Mouse (Mus musculus): Measurements from ENCODE around the gene Rbp2. TPM values are rescaled to one million over a fixed set of nuclear protein-coding genes. Genes with fewer than 3 reads are reported as not detected.

Gene Rbp2
- total RNA-seq (2022): not detected

GRCm38 (mm10) chr9:98485815-98486214 lies at the start of gene Rbp2:
Gene Rbp2, plus strand, starts transcription at chr9:98486115.
- DNase-seq (ENCODE audit: low spot score in 2 of 2): no peak

GRCm38 (mm10) chr9:98437819-98438218 lies 48.1 kb upstream of the Rbp2 start:
- no peak for DNase-seq (ENCODE audit: low spot score in 2 of 2)

- no peak for DNase-seq (ENCODE audit: low spot score in 2 of 2)
Observed at GRCm38 (mm10) chr9:98439091-98439490, 46.8 kb upstream of the Rbp2 start.

GRCm38 (mm10) chr9:98442638-98443037 lies 43.3 kb upstream of the Rbp2 start:
- DNase-seq (ENCODE audit: low spot score in 2 of 2): no peak

GRCm38 (mm10) chr9:98445359-98446149 lies 40.4 kb upstream of the Rbp2 start:
- no peak for DNase-seq (ENCODE audit: low spot score in 2 of 2)

- DNase-seq (ENCODE audit: low spot score in 2 of 2): no peak
Observed at GRCm38 (mm10) chr9:98450976-98451375, 34.9 kb upstream of the Rbp2 start.

GRCm38 (mm10) chr9:98466709-98467108 lies 19.2 kb upstream of the Rbp2 start:
- no peak for DNase-seq (ENCODE audit: low spot score in 2 of 2)

- no peak for DNase-seq (ENCODE audit: low spot score in 2 of 2)
Observed at GRCm38 (mm10) chr9:98480172-98480749, 5.7 kb upstream of the Rbp2 start.

GRCm38 (mm10) chr9:98482256-98482655 lies 3.7 kb upstream of the Rbp2 start:
- no peak for DNase-seq (ENCODE audit: low spot score in 2 of 2)

GRCm38 (mm10) chr9:98485020-98485419 lies 895 bp upstream of the Rbp2 start:
- no peak for DNase-seq (ENCODE audit: low spot score in 2 of 2)

GRCm38 (mm10) chr9:98487273-98487672 lies 1.4 kb downstream of the Rbp2 start:
- no peak for DNase-seq (ENCODE audit: low spot score in 2 of 2)

- DNase-seq (ENCODE audit: low spot score in 2 of 2): no peak
Observed at GRCm38 (mm10) chr9:98489532-98489931, 3.6 kb downstream of the Rbp2 start.

GRCm38 (mm10) chr9:98490128-98490527 lies 4.2 kb downstream of the Rbp2 start:
- DNase-seq (ENCODE audit: low spot score in 2 of 2): no peak

GRCm38 (mm10) chr9:98491071-98491470 lies 5.2 kb downstream of the Rbp2 start:
- DNase-seq (ENCODE audit: low spot score in 2 of 2): no peak

- DNase-seq (ENCODE audit: low spot score in 2 of 2): no peak
Observed at GRCm38 (mm10) chr9:98492212-98492611, 6.3 kb downstream of the Rbp2 start.

GRCm38 (mm10) chr9:98492821-98493220 lies 6.9 kb downstream of the Rbp2 start:
- DNase-seq (ENCODE audit: low spot score in 2 of 2): no peak

GRCm38 (mm10) chr9:98497157-98497556 lies 11.2 kb downstream of the Rbp2 start:
- no peak for DNase-seq (ENCODE audit: low spot score in 2 of 2)

GRCm38 (mm10) chr9:98497990-98498389 lies 12.1 kb downstream of the Rbp2 start:
- no peak for DNase-seq (ENCODE audit: low spot score in 2 of 2)

- no peak for DNase-seq (ENCODE audit: low spot score in 2 of 2)
Observed at GRCm38 (mm10) chr9:98498717-98499268, 12.9 kb downstream of the Rbp2 start.

GRCm38 (mm10) chr9:98499601-98500000 lies 13.7 kb downstream of the Rbp2 start:
- DNase-seq (ENCODE audit: low spot score in 2 of 2): no peak

GRCm38 (mm10) chr9:98507480-98507879 lies 21.6 kb downstream of the Rbp2 start:
- DNase-seq (ENCODE audit: low spot score in 2 of 2): no peak

- DNase-seq (ENCODE audit: low spot score in 2 of 2): no peak
Observed at GRCm38 (mm10) chr9:98510363-98511055, 24.6 kb downstream of the Rbp2 start.
